Mouse (Mus musculus) hindbrain, embryonic 10.5 days (tissue): ENCODE measurements at regions not wholly inside any gene's neighbourhood (a gene's known extent, or its start where the extent isn't known, plus 50 kb on each side); places are given as distances from the start of the nearest gene placed in this dataset.
"Not testable (repeated sequence)": the region's sequence is repeated elsewhere in the genome, so short reads cannot be mapped to it uniquely, and the experiment has no call there.

Experiments used
- DNase-seq: peaks from one replicate; pipeline ENCODE4 v3.0.0-alpha.2; 2017; ENCODE audit warnings: low spot score
- H3K27ac ChIP-seq: fragments of 300-500 bp; sonication (generic); 2 replicates; pipeline ENCODE4 v1.5.1; 2016; ENCODE audit warnings: mild to moderate bottlenecking, moderate library complexity
- H3K27me3 ChIP-seq: fragments of 300-500 bp; sonication (generic); 2 replicates; pipeline ENCODE4 v1.6.1; 2016; ENCODE audit warnings: mild to moderate bottlenecking; ENCODE audit not compliant: poor library complexity, insufficient read depth, severe bottlenecking
- H3K36me3 ChIP-seq: fragments of 300-500 bp; sonication (generic); 2 replicates; pipeline ENCODE4 v1.6.1; 2016; ENCODE audit warnings: mild to moderate bottlenecking, moderate library complexity
- H3K4me1 ChIP-seq: fragments of 300-500 bp; sonication (generic); replicated peaks from 2 replicates; pipeline ENCODE4 v1.6.1; 2016; ENCODE audit warnings: mild to moderate bottlenecking
- H3K4me3 ChIP-seq: fragments of 300-500 bp; sonication (generic); 2 replicates; pipeline ENCODE4 v1.5.1; 2016; ENCODE audit warnings: mild to moderate bottlenecking, moderate library complexity
- H3K9me3 ChIP-seq: fragments of 300-500 bp; sonication (generic); 2 replicates; pipeline ENCODE4 v1.6.1; 2016; ENCODE audit warnings: mild to moderate bottlenecking, moderate library complexity
- WGBS: fragments of 180-500 bp; shearing (Covaris S2); methylation state at CpG from one replicate; pipeline ENCODE4 v1.1.7; 2016; 5-methylcytosine and 5-hydroxymethylcytosine counted together

DNA sequence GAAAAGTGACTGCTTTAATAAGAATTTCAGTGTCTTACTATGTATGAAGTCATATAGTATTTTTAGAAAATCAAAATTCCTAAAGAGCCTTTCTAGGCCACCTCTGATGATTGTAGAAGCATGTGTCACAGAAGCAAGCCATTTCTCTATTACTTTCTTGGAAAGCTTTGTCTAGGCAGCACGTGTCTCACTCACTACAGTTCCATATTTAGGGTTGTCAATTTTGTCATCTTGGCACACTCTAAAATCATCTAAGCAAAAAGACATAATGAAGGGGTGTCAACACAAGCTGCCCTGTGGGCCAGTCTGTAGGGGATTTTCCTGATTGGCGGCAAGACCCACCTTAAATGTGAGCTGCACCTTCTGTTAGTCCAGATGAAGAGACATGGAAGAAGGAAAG is 723.1 kb upstream of the Brinp1 start:
- H3K4me1 ChIP-seq: no peaks in the 10 kb centered on the region
- H3K27ac ChIP-seq: no peak overlapping the region
- H3K36me3 ChIP-seq: no peaks in the 10 kb centered on the region
- WGBS: 80% methylated on average over 2 of the region's 2 CpGs
- no peaks in the 10 kb centered on the region for H3K9me3 ChIP-seq
- DNase-seq: no peak
- no peaks in the 10 kb centered on the region for H3K27me3 ChIP-seq
- H3K4me3 ChIP-seq: no peak overlapping the region

DNA sequence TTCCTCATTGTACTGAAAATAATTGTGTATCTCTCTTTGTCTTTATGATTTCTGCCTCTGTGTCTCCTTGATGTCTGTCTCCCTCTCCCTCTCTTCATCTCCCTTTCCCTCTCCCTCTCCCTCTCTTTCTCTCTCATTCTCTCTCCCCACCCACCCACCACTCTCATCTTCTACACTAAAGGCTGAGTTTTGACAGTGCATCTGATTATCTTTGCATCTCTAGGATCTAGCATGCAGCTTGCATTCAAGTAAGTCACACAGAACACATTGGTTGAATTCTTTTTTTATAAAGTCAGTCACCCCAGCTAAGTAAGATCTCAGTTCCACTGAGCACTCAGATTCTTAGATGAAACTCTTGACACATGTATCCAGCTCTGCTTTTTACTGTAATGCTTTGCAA is 719.3 kb upstream of the Brinp1 start:
- no peak overlapping the region for H3K27ac ChIP-seq
- no peaks in the 10 kb centered on the region for H3K27me3 ChIP-seq
- H3K4me1 ChIP-seq: no peaks in the 10 kb centered on the region
- H3K36me3 ChIP-seq: no peaks in the 10 kb centered on the region
- DNase-seq: no peak
- no peaks in the 10 kb centered on the region for H3K9me3 ChIP-seq
- H3K4me3 ChIP-seq: no peak overlapping the region

DNA sequence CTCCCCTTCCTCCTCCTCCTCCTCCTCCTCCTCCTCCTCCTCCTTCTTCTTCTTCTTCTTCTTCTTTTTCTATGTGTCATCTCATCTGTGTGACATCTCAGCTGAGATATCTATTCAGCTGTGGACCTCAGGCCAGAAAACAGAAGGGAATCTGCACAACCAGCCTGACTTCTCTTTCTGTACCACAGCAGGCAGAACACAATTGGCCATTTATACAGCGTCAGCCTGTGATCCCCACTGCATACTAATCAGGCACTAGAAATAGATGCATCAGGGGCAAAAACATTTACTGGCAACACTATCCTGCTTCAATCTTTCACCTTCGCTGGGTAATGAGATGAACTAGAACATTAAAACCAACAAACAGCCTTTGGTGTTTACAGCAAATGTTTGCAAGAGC is 674.7 kb upstream of the Brinp1 start:
- Histone ChIP-seq H3K9me3 (no peaks in the 10 kb centered on the region), H3K36me3 (no peaks in the 10 kb centered on the region), H3K4me3 (no peak overlapping the region), H3K27me3 (no peaks in the 10 kb centered on the region), H3K4me1 (no peaks in the 10 kb centered on the region; the same call in 1 of the 2 replicates), H3K27ac (no peak overlapping the region)
- 48% methylated on average over 2 of the region's 2 CpGs for WGBS
- DNase-seq: no peak

DNA sequence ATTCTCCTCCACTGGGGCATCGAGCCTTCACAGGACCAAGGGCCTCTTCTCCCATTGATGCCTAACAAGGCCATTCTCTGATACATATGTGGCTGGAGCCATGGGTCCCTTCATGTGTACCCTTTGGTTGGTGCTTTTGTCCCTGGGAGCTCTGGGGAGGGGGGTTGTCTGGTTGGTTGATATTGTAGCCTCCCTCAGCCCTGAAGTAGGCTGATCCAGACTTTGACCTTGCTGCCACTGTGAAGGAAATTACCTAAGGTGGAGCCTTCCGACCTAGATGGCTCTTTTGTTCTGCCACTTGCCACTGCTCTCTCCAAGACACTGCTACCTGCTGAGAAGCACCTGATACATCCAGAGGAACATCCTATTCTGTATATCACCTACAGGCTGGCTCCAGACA is 672.2 kb upstream of the Brinp1 start:
- not testable (repeated sequence) for H3K4me3 ChIP-seq, H3K36me3 ChIP-seq, H3K27ac ChIP-seq, H3K9me3 ChIP-seq, DNase-seq, H3K27me3 ChIP-seq, H3K4me1 ChIP-seq
- 84% methylated on average over 2 of the region's 2 CpGs for WGBS

DNA sequence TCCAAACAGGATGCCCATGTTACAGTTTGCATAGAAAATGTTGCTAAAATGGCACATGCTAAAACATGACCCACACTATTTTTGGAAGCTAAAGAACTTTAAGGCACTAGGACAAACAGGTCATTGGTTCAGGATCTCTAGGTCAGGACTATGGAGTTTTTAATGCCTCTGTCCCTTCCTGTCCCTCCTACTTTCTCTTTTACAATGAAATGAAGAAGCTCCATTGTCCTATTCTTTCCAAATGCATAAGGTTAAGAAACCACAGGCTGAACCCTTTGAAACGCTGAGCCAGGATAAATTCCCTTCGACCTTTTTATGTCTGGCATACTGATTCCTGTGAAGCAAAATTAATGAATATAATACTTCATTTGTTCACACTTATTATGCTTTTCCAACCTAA is 671.6 kb upstream of the Brinp1 start:
- Histone ChIP-seq H3K36me3 (no peaks in the 10 kb centered on the region), H3K4me1 (no peaks in the 10 kb centered on the region; the same call in 1 of the 2 replicates), H3K27ac (no peak overlapping the region), H3K27me3 (no peaks in the 10 kb centered on the region), H3K4me3 (no peak overlapping the region), H3K9me3 (no peaks in the 10 kb centered on the region)
- no peak for DNase-seq
- 51% methylated on average over 2 of the region's 2 CpGs for WGBS

DNA sequence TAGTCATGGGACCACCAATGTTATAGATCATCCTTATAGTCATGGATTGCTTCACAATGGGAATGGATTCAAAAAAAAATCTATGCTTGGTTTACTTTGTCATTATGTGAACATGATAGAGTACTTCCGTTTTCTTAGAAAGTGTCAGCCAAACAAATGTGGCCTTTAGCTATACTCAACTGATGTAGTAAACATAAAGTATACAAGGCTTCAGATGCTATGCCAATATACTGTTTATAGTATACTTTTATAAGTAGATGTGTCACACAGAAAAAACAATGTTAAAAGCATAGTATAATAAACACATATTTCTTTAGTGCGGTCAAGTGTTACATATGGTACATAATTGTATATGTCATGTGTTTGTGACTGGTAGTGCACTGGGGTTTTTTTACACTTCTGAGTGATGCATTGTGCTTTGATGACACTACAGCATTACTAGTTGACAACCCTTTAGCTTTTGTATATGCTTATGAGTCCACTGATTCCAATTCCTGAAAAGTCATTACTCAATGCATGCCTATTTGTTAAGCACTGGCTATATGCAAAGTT is 666.9 kb upstream of the Brinp1 start:
- Histone ChIP-seq H3K4me1 (no peaks in the 10 kb centered on the region), H3K27ac (no peak overlapping the region), H3K9me3 (no peaks in the 10 kb centered on the region), H3K36me3 (no peaks in the 10 kb centered on the region), H3K27me3 (no peaks in the 10 kb centered on the region), H3K4me3 (no peak overlapping the region)
- no peak for DNase-seq
- WGBS: 90% methylated on average over 2 of the region's 2 CpGs

DNA sequence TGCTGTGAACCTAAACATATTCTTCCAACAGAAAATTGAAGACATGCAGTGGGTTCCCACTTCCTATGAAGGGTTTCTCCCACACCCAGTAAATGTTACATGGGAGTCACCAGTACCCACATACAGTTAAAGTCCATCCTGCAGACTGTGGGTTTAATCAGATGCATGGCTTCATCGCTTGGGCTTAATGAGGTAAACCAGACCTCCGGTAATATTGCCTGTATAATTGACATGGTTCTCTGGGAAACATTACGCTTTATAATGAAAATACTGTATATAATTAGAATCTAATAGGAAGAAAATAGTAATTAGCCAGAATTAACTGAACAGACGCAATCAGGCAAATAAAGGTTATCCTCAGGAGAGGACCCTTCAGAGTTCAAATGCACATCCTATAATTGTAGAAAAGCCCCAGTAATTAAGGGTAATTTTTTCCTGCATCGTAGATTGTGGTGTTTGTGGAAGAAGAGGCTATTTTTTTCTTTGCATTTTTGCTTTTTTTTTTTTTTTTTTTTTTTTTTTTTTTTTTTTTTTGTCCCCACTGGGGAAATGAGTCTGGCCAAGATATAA is 664.0 kb upstream of the Brinp1 start:
- H3K27me3 ChIP-seq: no peaks in the 10 kb centered on the region
- WGBS: 93% methylated on average over 5 of the region's 5 CpGs

DNA sequence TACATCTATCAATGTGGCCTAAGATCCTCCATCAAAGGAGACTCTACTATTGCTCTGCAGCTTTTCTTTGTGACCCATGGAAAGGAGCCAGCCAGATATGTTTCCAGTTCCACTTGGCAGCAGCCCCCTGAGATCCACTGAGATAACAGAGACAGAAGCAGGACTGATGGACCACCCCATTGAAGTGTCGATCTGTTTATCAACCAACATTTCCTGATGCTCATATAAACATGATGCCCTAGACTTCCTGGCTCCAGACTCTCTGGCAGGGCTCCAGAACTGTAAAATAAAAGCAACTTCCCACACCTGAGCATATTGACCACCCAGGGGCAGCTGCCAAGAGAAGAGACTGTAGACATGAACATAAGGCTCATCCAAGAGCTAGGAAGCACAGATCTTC is 660.7 kb upstream of the Brinp1 start:
- Histone ChIP-seq H3K27me3 (no peaks in the 10 kb centered on the region), H3K36me3 (no peaks in the 10 kb centered on the region), H3K9me3 (no peaks in the 10 kb centered on the region), H3K27ac (no peak overlapping the region), H3K4me1 (no peaks in the 10 kb centered on the region), H3K4me3 (no peak overlapping the region)
- WGBS: 89% methylated on average over 1 of the region's 1 CpGs
- DNase-seq: no peak

More for the DNA sequence above, 664.0 kb upstream of the Brinp1 start:
- Histone ChIP-seq H3K4me3 (no peak overlapping the region), H3K36me3 (no peaks in the 10 kb centered on the region), H3K4me1 (no peaks in the 10 kb centered on the region), H3K9me3 (no peaks in the 10 kb centered on the region), H3K27ac (no peak overlapping the region)
- no peak for DNase-seq

DNA sequence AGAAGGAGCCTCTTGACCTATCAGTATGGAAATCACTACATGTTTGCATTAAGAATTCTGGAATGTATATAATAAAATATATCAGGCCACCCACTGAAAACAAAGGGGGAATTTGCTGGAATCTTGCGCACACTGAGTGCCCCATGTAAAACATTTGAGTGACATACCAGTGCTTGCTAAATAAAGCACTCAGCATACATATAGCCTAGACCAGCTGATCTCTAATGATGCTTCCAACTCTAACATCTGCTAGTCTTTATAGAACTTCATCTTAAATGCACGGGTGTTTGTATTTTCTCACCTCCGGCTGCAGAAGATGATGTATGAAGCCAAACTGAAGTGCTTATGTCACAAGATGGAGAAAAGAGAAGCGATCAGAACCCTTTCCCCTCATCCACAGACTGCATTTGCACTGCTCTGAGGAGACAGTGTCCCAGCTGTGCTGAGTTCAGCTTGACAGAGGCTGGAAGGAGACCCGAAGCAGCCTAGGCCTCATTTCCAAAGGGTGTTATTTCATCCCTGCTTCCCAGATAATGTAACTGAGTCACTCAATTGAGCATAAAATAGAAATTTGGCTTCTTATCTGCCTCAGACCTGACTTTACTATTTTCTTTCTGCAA is 657.6 kb upstream of the Brinp1 start:
- H3K9me3 ChIP-seq: no peaks in the 10 kb centered on the region
- WGBS: 84% methylated on average over 5 of the region's 5 CpGs
- H3K36me3 ChIP-seq: no peaks in the 10 kb centered on the region
- H3K27ac ChIP-seq: no peak overlapping the region
- no peak overlapping the region for H3K4me3 ChIP-seq
- no peaks in the 10 kb centered on the region for H3K4me1 ChIP-seq
- DNase-seq: no peak
- H3K27me3 ChIP-seq: no peaks in the 10 kb centered on the region

DNA sequence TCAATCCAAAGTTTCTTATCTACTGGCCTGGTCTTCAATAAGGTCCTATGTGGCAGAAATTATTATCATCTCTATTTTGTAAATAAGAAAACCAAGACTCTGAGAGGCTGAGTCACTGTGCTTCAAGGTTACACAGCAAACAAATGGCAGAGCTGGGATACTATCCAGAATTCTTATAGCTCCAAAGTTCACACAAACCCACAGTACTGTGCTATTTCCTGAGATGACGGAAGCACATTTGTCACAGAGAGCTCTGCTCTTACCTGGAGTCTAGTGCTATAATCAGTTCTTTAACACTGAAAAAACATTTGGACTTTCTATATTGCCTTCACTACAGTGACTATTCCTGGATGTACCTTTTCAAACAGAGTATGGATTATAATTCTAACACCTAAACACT is 654.7 kb upstream of the Brinp1 start:
- Histone ChIP-seq H3K4me1 (no peaks in the 10 kb centered on the region), H3K36me3 (no peaks in the 10 kb centered on the region), H3K27me3 (no peaks in the 10 kb centered on the region), H3K9me3 (no peaks in the 10 kb centered on the region), H3K27ac (no peak overlapping the region), H3K4me3 (no peak overlapping the region)
- 91% methylated on average over 1 of the region's 1 CpGs for WGBS
- no peak for DNase-seq

DNA sequence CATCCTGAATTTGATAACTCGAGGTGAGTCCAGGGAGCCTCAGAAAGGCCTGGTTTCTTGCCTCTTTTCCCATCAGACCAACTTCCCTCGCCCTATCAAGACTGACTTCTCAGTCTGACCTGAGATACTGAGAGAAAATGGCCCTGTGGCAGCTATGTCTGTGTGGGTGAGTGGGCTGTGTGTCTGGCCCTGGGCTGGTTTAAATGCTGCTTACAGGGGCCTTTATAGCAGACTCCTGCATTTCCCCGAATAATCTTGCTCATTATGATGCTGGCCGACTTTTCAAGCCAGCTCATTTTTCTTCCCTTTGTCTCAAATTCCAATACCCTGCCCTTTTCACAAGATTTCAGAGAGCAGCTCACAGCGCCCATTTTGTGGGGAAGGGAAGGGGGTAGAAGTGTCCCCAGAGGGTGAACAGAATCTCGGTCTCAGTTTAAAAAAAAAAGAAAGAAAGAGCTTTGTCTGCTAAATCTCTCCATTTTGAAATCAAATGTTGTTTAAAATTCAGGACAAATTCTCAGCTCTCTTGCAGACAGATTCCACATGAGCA is 642.9 kb upstream of the Brinp1 start:
- 50% methylated on average over 6 of the region's 6 CpGs for WGBS
- Histone ChIP-seq H3K9me3 (no peaks in the 10 kb centered on the region), H3K4me3 (no peak overlapping the region), H3K36me3 (no peaks in the 10 kb centered on the region), H3K27ac (peak overlapping the region; percentile 69), H3K27me3 (no peaks in the 10 kb centered on the region), H3K4me1 (peaks cover 10% of the 10 kb centered on the region; the same call in 1 of the 2 replicates)
- no peak for DNase-seq

DNA sequence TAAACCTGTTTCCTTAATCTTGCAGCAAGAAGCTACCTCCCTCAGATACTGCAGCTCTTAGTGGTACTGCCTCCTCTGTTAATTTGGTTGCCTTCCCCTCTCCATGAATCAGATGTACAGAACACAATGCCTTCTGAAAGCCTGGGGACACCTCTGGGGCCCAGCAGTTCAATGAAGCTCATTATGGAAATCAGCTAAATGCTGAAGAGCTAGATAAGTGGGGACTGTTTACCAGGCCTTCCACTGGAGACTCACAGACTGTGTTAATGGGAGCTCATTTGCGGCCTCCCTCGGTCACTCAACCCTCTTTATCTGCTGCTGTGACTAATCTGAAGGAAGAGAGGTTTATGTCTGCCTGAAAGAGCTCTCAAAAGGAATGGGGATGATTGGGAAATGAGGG is 639.8 kb upstream of the Brinp1 start:
- no peak overlapping the region for H3K4me3 ChIP-seq
- H3K27me3 ChIP-seq: no peaks in the 10 kb centered on the region
- H3K9me3 ChIP-seq: no peaks in the 10 kb centered on the region
- H3K4me1 ChIP-seq: peaks cover 10% of the 10 kb centered on the region; the same call in 1 of the 2 replicates
- no peak for DNase-seq
- H3K36me3 ChIP-seq: no peaks in the 10 kb centered on the region
- H3K27ac ChIP-seq: no peak overlapping the region
- WGBS: 49% methylated on average over 2 of the region's 2 CpGs

DNA sequence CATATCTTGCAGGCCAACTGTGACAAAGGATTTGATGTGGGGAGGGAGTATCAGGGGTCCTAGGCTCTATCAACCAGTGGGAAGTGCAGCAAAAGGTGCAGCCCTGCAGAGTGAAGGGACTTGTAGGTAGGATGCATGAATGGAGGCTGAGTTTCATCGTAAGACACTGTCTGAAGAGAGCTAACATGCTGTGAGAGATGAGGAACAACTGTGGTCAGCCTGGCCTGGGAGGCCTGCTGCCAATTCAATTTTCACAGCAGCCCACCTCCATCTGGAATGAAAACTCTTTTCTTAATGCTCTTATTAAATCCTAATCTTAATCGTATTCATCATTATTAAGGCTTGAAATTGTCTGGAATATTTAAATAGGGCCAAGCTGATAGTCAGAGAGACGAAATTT is 622.1 kb upstream of the Brinp1 start:
- no peak overlapping the region for H3K4me3 ChIP-seq
- H3K36me3 ChIP-seq: no peaks in the 10 kb centered on the region
- H3K27ac ChIP-seq: no peak overlapping the region
- H3K27me3 ChIP-seq: no peaks in the 10 kb centered on the region
- 74% methylated on average over 3 of the region's 3 CpGs for WGBS
- no peaks in the 10 kb centered on the region for H3K9me3 ChIP-seq
- no peaks in the 10 kb centered on the region for H3K4me1 ChIP-seq
- DNase-seq: no peak
